Mouse (Mus musculus) embryo, embryonic 9.5 days (tissue): ENCODE data around the gene E2f4.
A peak's percentile ranks its signal among the peaks of the same experiment; 100 is the strongest.

Experiments used
- DNase-seq: peaks from one replicate; pipeline ENCODE4 v3.0.0-alpha.2; 2017; ENCODE audit errors: extremely low spot score

The E2f4 gene

GRCm38 (mm10) chr8:105297511-105298192 is at the start of gene E2f4:
Gene E2f4, plus strand, starts transcription at chr8:105297663.
- peak; percentile 88 for DNase-seq

GRCm38 (mm10) chr8:105251954-105252353 is 45.5 kb upstream of the E2f4 start:
- no peak for DNase-seq

GRCm38 (mm10) chr8:105252680-105253537 is 44.6 kb upstream of the E2f4 start:
- no peak for DNase-seq

DNA sequence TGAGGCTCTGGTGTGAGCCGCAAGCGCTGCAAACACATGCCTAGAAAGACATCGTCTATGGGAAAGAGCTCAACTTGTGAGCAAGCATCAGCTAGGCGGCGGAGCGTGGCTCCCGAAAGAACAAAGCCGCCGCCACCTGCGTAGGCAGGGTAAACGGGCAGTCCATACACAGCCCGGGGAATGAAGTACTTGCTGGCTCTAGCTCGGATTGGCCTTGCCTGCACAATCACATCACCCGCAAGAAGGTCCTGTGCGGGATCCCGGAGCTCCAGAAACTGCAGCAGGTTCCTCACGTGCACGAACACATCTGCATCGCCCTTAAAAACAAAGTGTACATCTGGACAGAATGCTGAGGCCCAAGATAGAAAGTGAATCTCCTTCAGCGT is 43.7 kb upstream of the E2f4 start:
- no peak for DNase-seq

DNA sequence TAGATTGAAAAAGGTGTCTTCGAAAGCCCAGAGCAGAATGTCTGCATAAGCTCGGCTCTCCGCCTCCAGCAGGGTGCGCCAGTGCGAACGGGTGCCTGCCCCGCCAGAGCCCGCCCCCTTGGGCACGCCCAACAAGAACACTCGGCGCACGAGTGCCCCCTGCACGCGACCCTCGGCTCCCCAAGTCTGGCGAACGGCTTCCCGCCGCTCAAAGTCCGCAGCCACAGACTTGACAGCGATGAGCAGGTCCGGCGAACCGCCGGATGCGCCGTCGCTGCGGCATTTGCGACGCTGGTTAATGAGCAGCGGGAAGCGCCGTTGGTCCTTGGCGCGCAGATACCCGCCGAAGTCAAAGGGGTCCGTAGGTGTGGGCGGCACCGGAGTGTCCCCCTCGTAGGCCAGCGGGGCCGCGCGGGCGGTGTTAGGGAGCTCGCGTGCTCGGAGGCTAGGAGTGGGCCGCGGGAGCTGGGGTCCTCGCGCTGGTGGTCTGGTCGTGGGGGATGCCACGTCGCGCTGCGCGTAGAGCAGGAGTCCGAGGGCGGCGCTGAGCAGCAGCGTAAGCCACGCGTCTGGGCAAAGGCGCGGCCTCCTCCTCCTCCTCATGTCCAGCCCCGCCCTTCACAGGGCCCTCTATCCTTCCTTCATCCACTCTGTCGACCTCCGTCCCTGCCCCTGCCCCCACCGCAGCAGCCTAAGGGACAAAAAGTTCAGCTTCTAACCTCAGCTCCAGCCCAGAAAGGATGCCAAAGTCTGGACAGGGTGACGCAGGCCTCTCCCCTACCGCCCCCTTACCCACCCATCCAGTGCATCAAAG is 43.1 kb upstream of the E2f4 start:
- DNase-seq: peak; percentile 90

- DNase-seq: no peak
These were observed 42.5 kb upstream of the E2f4 start, which contains the start of gene B3gnt9 for GRCm38 (mm10) chr8:105254966-105255350. Gene B3gnt9, minus strand, starts transcription at chr8:105255153.

GRCm38 (mm10) chr8:105257318-105258114 is 39.9 kb upstream of the E2f4 start:
- no peak for DNase-seq

- no peak for DNase-seq
These were observed 38.3 kb upstream of the E2f4 start for GRCm38 (mm10) chr8:105258911-105259720.

GRCm38 (mm10) chr8:105259721-105260320 is 37.6 kb upstream of the E2f4 start:
- peak; percentile 78 for DNase-seq

GRCm38 (mm10) chr8:105260371-105261099 is 36.9 kb upstream of the E2f4 start:
- DNase-seq: no peak

DNA sequence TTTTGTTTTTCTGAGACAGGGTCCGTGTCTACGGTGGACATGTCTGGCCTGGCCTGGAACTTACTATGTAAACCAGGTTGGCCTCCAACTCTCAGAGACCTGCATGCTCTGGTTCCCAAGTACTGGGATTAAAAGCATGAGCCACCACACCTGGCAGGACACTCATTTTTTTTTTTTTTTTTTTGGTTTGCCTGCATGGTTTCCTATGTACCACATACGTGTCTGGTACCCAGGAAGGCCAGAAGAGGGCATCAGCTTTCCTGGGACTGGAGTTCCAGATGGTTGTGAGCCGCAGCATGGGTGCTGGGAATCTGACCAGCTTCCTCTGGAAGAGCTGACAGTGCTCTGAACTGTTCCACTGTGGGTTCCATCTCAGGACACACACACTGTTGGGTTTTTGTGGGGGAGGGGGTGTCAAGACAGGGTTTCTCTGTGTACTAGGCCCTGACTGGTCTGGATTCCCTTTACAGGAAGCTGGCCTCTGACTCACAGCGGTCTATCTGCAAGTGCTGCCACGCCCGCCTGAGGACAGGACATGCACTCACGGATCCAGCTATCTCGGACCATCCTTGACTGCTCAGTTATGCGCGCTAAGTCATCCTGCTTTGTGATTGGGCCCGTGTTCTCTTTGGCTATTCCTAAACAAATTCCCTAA is 36.0 kb upstream of the E2f4 start:
- DNase-seq: no peak

DNA sequence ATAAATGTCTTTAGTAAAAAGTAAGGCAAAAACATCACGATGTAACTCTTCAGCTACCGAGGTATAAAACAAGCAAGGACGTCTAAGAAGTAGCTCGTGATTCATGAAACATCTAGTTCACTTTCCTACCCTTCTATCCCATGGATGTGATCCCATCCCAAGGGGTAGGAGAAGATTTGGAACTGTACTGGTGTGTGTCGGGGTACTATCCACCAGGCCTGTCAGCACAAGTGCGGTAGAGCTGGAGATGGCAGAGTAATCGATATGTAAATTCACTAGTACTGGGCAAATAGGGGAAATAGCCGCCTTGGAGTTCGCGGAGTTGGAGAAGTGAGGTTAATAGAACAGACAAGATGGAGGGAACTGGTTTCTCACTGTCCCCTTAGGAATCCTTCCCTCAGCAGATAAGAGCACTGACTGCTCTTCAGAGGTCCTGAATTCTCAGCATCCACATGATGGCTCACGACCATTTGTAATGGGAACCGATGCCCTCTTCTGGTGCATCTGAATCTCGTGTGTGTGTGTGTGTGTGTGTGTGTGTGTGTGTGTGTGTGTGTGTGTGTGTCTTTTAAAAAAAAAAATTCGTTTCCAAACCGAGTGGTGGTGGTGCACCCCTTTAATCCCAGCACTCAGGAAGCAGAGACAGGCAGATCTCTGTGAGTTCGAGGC is 34.1 kb upstream of the E2f4 start:
- DNase-seq: no peak

GRCm38 (mm10) chr8:105264024-105264982 is 33.2 kb upstream of the E2f4 start, which contains the start of the genes Tradd and Fbxl8:
Gene Tradd, minus strand, starts transcription at chr8:105264609.
Gene Fbxl8, plus strand, starts transcription at chr8:105264648.
- peak; percentile 78 for DNase-seq

DNA sequence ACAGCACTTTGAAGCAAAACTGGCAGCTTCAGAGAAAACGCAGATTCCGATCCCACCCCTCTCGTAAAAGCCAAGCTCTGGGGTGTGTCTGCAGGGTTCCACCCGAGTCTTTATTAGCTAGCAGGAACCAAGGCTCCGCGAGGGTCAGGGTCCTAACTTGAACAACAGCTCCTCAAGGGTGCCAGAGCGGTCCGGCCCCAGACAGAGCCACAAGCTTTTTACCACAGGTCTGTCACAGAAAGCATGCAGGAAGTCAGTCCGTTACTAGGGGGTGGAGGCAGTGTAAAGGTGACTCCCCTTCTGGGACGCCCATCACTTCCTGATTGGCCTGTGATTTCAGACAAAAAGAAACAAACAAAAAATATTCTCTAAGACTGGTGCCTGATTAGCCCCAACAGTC is 32.3 kb upstream of the E2f4 start:
- no peak for DNase-seq

GRCm38 (mm10) chr8:105266775-105267174 is 30.7 kb upstream of the E2f4 start:
- DNase-seq: no peak

DNA sequence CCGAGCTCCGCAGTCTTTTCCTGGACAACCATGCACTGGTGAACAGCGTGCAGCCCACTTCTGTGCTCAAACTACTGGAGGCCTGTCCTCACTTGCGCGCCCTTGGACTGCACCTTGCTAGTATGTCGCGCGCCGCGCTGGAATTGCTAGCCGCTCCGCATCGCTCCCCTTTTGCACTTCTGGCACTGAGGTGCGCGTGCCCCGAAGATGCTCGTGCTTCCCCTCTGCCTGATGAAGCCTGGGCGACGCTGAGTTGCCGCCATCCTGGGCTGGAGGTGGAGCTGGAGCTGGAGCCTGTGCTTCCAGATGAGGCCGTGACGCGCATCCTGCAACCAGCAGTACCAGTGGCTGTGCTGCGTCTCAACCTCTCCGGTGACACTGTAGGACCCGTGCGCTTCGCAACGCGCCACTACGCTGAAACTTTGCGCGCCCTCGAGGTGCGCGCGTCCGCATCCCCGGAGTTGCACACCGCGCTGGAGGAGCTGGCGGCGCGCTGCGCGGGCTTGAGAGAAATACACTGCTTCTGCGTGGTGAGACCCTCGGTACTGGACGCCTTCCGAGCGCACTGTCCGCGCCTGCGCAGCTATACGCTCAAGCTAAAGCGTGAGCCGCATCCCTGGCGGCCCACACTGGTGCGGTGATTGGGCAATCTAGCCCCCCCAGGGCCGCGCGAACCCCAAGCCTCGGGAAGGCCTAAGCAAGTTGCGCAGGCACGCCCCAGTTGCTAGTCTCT is 29.0 kb upstream of the E2f4 start:
- no peak for DNase-seq
